Mouse (Mus musculus): Measurements from ENCODE around the gene Krt5.

DNA sequence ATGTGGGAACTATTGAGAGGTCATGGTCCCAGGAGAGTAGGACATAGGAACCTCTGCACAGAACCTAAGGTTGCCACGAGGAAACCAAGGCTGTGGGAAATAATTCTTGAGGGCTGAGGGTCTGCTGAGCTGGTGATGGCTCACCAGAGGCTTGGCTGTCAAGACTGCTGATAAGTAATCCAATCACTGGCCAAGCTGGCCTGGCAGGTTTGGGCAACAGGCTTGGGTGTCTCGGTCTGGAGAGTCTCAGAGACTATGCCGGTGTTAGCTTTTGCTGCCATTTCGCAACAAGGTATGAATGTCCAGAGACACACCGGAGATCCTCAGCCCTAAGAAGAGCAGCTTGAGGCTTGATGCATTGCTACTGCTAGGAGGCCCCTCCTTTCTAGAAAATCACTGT lies 1.7 kb upstream of the Krt5 start:
- no peak for TF ChIP-seq CTCF (IDR thresholded peaks at IDR 0.05; ENCODE audit: control insufficient read depth, insufficient read depth, low read length)
- TF ChIP-seq POLR2A (IDR thresholded peaks at IDR 0.05; ENCODE audit: borderline replicate concordance, control insufficient read depth, low read depth, low read length): no peak
